Mouse (Mus musculus) embryonic facial prominence, embryonic 14.5 days (tissue): Measurements from ENCODE around the gene Fam92b. TPM values are rescaled to one million over a fixed set of nuclear protein-coding genes. Genes with fewer than 3 reads are reported as not detected.

ENCODE experiments used
- ATAC-seq: fragments of 200-750 bp; cut with Nextera tagmentation; 2 replicates; pipeline ENCODE4 v1.8.0; 2017; ENCODE audit warnings: low read depth, moderate number of reproducible peaks, moderate TSS enrichment
- DNase-seq: peaks from one replicate; pipeline ENCODE4 v3.0.0-alpha.2; 2015; ENCODE audit warnings: low spot score
- H3K27ac ChIP-seq: fragments of 300-500 bp; sonication (generic); replicated peaks from 2 replicates; pipeline ENCODE4 v1.5.1; 2014; ENCODE audit warnings: low read depth, mild to moderate bottlenecking, low read length, moderate library complexity
- H3K27me3 ChIP-seq: fragments of 300-500 bp; sonication (generic); replicated peaks from 2 replicates; pipeline ENCODE4 v1.6.1; 2014; ENCODE audit warnings: low read length; ENCODE audit not compliant: control insufficient read depth, insufficient read depth
- H3K36me3 ChIP-seq: fragments of 300-500 bp; sonication (generic); 2 replicates; pipeline ENCODE4 v1.6.1; 2014; ENCODE audit warnings: low read length, mixed read lengths; ENCODE audit not compliant: control insufficient read depth, insufficient read depth
- H3K4me1 ChIP-seq: fragments of 300-500 bp; sonication (generic); 2 replicates; pipeline ENCODE4 v1.6.1; 2014; ENCODE audit warnings: antibody characterized with exemption, low read length; ENCODE audit not compliant: control insufficient read depth, insufficient read depth
- H3K4me2 ChIP-seq: fragments of 300-500 bp; sonication (generic); 2 replicates; pipeline ENCODE4 v1.6.1; 2014; ENCODE audit warnings: low read depth, mild to moderate bottlenecking, low read length, moderate library complexity, mixed read lengths
- H3K4me3 ChIP-seq: fragments of 300-500 bp; sonication (generic); 2 replicates; pipeline ENCODE4 v1.5.1; 2014; ENCODE audit warnings: low read depth, mild to moderate bottlenecking, low read length
- H3K9ac ChIP-seq: fragments of 300-500 bp; sonication (generic); 2 replicates; pipeline ENCODE4 v1.6.1; 2014; ENCODE audit warnings: low read depth, mild to moderate bottlenecking, low read length, moderate library complexity, mixed read lengths
- H3K9me3 ChIP-seq: fragments of 300-500 bp; sonication (generic); 2 replicates; pipeline ENCODE4 v1.6.1; 2016; ENCODE audit warnings: low read length; ENCODE audit not compliant: control insufficient read depth
- WGBS: fragments of 180-500 bp; shearing (Covaris S2); extraction: QIAGEN DNeasy Blood & Tissue Kit; methylation state at CpG from one replicate; pipeline ENCODE4 v1.1.7; 2014; 5-methylcytosine and 5-hydroxymethylcytosine counted together
- polyA plus RNA-seq: library from polyadenylated mRNA; unstranded; fragments of >200 nt; fragmentation: Nextera tagmentation; extraction: Ambion mirVana; gene quantifications from 2 replicates; pipeline ENCODE4 v1.2.1, GENCODE M21; 2014

The Fam92b gene
- polyA plus RNA-seq, result 2.4 and 3.5 TPM in 2 replicates

DNA sequence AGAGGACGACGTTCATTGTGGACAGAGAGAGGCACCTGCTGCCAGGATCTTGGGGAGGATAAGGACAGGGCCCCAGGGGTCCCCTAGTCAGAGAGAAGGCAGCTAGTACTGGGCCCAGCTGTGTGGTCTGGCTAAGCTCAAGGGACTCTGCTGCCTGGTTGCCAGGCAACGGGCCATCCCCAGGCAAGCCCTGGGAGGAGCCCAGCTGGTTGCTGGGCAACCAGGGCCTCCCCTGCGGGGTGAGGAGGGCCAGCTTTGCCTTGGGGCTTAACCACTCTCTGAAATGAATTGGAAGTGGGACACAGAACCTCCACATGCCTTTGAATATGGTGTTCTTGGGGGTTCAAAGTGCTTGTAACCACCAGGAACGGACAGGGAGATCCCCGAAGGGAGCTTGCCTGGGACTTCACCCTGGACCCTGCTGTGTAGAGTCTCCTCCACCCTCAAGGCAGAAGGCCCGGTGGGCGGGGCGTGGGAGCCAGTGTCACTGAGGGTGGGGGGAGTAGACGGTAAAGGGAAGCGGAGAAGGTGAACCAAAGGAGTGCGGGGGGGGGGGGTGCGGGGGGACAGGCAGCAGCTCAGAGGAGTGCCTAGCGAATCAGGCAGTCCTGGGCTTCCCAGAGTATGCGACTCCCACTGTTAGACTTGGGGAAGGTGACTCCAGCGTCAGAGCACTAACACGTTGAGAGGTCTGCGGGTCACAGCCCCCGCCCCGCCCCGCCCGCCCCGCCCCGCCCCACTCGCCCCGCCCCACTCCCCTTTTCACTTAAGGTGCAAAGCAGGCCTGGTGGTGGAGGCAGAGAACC is at the start of gene Fam92b:
Gene Fam92b (minus strand): TSS at position 149 of the 806 bp plus-strand sequence.
- Histone ChIP-seq H3K4me2 (peak within 1 kb of the TSS; percentile 52), H3K4me1 (peaks cover 17% of the 10 kb centered on the region), H3K9me3 (no peaks in the 10 kb centered on the region), H3K36me3 (no peaks in the 10 kb centered on the region), H3K27me3 (peaks cover 8% of the 10 kb centered on the region), H3K27ac (no peak within 1 kb of the TSS; the same call in 1 of the 2 replicates), H3K9ac (peak within 1 kb of the TSS; percentile 15), H3K4me3 (peak within 1 kb of the TSS; percentile 11; the same call in 1 of the 2 replicates)
- ATAC-seq, result peak; percentile 91
- 4% methylated on average over 9 of the region's 26 CpGs for WGBS
- peak; percentile 95 for DNase-seq

DNA sequence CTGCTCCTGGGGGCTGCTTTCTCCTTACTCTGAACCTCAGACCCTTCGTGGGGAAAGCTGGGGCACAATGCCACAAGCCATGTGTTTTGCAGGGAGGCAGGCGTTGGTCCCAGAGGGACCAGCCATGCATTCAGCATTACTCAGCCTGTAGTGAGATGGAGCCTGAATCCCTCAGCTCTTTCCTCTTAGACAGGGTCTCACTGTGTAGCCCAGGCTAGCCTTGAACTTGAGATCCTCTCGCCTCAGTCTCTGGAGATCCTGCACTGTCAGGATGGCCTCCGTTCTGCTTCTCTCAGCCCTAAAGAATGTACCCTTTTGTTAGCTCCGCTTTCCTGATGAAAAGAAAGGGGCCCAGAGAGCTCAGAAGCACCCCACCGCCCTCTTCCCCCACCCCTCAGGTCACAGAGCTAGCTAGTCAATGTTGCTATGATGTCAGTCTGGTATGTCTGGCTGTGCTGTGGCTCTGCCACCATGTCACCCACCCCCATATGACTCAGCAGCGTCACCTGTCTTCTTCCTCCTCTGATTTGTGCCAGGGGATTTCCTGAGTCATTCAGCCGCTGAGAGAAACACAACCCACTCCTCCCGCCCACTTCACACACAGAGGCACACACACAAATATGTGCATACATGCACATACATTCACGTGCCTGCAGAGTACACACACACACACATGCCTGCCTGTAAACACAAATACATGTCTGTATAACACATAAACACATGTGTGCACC is 48.3 kb upstream of the Fam92b start:
- H3K4me1 ChIP-seq, result peaks cover 43% of the 10 kb centered on the region
- peak overlapping the region; percentile 17; the same call in 1 of the 2 replicates for H3K27ac ChIP-seq
- 37% methylated on average over 10 of the region's 10 CpGs for WGBS
- H3K4me3 ChIP-seq, result no peak overlapping the region
- peak overlapping the region; percentile 3; the same call in 1 of the 2 replicates for H3K9ac ChIP-seq
- H3K9me3 ChIP-seq, result no peaks in the 10 kb centered on the region
- H3K36me3 ChIP-seq, result no peaks in the 10 kb centered on the region
- H3K4me2 ChIP-seq, result no peak overlapping the region
- ATAC-seq (no peak), DNase-seq (peak; percentile 70)
- no peaks in the 10 kb centered on the region; the same call in 1 of the 2 replicates for H3K27me3 ChIP-seq

DNA sequence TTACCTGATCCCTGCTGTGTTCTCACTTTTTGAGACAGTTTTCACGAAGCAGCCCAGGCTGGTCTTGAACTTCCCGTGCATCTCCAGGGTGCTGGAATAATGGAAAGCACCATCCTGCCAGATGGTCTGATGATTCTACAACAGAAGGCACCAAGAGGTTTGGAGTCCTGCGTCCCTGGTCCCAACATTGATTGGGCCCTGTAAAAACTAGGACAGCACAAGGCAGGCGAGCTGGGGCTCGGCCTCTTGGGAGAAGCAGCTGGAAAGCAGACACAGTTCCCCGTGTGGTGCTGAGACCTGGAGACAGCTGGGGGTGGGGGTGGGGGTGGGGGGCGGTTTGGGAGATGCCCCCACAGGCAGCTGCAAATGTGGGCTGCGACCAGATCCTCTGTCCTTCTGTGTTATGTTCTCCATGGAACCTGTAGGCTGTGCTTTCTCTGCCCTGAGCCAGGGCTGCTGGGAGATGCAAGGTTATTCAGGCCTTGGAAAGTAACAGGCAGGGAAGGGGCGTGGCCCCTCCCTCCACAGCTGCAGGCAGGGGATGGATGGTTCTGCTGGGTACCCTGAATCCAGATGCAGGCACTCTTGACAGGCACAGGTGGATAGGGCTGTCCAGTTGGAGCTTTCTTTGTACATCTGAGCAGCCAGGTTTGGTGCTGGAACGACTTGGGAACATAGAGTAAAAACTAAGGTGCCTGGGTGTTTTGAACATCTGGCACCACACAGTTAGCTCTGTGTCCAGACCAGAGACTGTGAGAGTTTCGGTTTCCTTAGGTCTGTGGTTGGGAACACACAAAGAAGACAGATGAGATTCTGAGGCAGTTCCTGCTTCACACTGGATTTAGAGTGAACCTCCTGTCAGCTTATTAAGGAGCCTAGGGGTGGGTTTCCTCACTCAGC is 47.5 kb upstream of the Fam92b start:
- peak overlapping the region; percentile 3; the same call in 1 of the 2 replicates for H3K9ac ChIP-seq
- H3K4me3 ChIP-seq, result no peak overlapping the region
- no peaks in the 10 kb centered on the region for H3K36me3 ChIP-seq
- DNase-seq (no peak), ATAC-seq (no peak)
- H3K4me1 ChIP-seq, result peaks cover 37% of the 10 kb centered on the region
- H3K9me3 ChIP-seq, result no peaks in the 10 kb centered on the region
- peak overlapping the region; percentile 17 for H3K27ac ChIP-seq
- H3K27me3 ChIP-seq, result no peaks in the 10 kb centered on the region; the same call in 1 of the 2 replicates
- 48% methylated on average over 9 of the region's 11 CpGs for WGBS
- H3K4me2 ChIP-seq, result no peak overlapping the region

GRCm38 (mm10) chr8:120222548-120222947 is 45.3 kb upstream of the Fam92b start:
- no peak for ATAC-seq
- 55% methylated on average over 11 of the region's 11 CpGs for WGBS
- H3K4me1 ChIP-seq, result peaks cover 33% of the 10 kb centered on the region

DNA sequence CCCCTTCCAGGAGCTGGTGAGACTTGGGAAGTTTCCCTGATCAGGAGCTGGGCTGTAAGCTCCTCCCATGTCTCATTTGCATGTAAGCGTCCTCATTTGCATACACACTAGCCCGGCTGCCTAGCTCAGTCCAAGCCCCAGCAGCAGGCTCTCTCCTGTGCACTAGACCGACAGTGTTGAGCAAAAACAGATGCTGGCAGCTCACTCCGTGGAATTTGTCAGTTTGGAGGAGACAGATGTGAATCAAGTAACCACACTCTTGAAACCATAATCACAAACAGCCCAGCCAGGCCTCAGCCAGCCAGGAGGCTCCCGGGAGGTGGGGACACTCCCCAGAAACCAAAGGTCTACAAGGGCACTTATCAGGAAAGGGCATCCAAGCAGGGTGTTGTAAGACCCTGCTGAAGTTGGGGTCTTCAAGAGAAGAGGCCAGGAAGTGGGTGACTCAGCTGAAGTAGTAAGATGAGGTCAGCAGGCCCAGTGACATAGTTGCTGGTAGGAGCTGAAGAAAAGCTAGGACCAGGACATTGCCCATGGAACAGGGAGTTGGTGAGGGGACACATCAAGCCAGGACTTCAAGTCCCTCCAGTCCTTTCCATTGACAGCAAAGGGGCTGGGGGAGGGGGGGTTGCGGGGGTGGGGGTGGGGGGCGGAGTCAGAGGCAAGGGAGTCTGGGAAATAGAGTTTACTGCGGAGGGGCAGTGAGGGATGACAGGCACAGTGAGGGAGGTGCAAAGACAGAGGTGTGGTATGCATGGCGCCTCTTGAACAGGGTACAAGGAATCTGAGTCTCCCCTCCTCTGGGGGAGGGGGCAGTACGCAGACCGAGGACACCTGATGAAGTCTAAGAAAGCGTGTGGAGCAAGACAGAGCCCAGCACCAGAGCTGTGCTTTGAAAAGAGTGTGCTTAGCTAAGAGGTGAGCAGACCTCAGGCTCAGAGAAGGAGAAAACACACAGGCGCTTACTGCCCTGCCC is 39.9 kb upstream of the Fam92b start:
- DNase-seq (peak; percentile 97), ATAC-seq (peak; percentile 87)
- Histone ChIP-seq H3K36me3 (no peaks in the 10 kb centered on the region), H3K4me3 (no peak overlapping the region), H3K27me3 (no peaks in the 10 kb centered on the region), H3K9ac (no peak overlapping the region), H3K4me2 (peak overlapping the region; percentile 35), H3K27ac (peak overlapping the region; percentile 85), H3K4me1 (peaks cover 29% of the 10 kb centered on the region), H3K9me3 (no peaks in the 10 kb centered on the region)
- 16% methylated on average over 11 of the region's 13 CpGs for WGBS

More at GRCm38 (mm10) chr8:120222548-120222947, 45.3 kb upstream of the Fam92b start:
- H3K27me3 ChIP-seq, result no peaks in the 10 kb centered on the region
- no peak for DNase-seq
- H3K9ac ChIP-seq, result no peak overlapping the region
- H3K36me3 ChIP-seq, result no peaks in the 10 kb centered on the region
- no peak overlapping the region for H3K27ac ChIP-seq
- H3K4me3 ChIP-seq, result no peak overlapping the region
- H3K4me2 ChIP-seq, result no peak overlapping the region
- no peaks in the 10 kb centered on the region for H3K9me3 ChIP-seq

DNA sequence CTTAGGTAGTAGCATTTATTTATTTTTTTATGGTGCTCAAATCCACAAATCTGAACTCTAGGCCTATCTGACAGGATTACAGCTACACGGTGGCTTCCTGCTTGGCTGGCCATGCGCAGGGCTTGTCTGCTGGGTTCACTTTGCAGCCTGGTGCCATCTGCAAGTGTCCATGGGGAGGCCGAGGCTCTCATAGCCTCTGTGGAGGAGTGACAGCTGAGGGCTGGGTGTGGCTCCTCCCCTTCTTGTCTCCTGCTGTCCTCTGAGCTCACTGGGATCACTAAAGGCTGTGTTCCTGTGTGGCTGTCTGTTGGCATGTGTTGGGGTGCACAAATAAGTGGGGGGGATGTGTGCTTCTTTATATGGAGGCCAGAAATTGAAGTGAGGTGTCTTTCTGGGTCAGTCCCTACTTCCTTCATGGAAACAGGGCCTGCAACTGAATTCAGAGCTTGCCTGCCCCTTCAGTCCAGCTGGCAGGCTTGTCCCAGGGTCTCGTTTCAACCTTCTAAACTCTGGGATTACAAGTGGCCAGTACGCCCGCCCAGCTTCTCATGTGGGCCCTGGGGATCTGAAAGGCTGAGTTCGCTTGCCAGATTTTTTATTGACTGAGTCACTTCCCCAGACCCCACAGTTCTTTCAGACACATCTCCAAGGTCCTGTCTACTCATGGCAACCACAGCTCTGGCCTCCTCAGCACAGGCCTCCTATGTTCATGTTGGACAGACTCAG is 38.3 kb upstream of the Fam92b start:
- DNase-seq (peak; percentile 70), ATAC-seq (0 out of 2 replicates have a peak, but pooled peaks have one; percentile 23)
- no peak overlapping the region for H3K4me3 ChIP-seq
- peaks cover 38% of the 10 kb centered on the region for H3K4me1 ChIP-seq
- WGBS, result 34% methylated on average over 7 of the region's 7 CpGs
- H3K36me3 ChIP-seq, result no peaks in the 10 kb centered on the region
- H3K9me3 ChIP-seq, result no peaks in the 10 kb centered on the region
- peak overlapping the region; percentile 85 for H3K27ac ChIP-seq
- no peak overlapping the region for H3K4me2 ChIP-seq
- H3K27me3 ChIP-seq, result no peaks in the 10 kb centered on the region
- 0 out of 2 replicates have a peak overlapping the region, but pooled peaks have one; percentile 34 for H3K9ac ChIP-seq

- H3K27me3 ChIP-seq, result no peaks in the 10 kb centered on the region
- no peak overlapping the region for H3K27ac ChIP-seq
- no peak overlapping the region for H3K9ac ChIP-seq
- WGBS, result 77% methylated on average over 5 of the region's 5 CpGs
- ATAC-seq (no peak), DNase-seq (peak; percentile 61)
- H3K4me1 ChIP-seq, result peaks cover 42% of the 10 kb centered on the region
- no peak overlapping the region for H3K4me2 ChIP-seq
- H3K9me3 ChIP-seq, result no peaks in the 10 kb centered on the region
- no peaks in the 10 kb centered on the region for H3K36me3 ChIP-seq
- no peak overlapping the region for H3K4me3 ChIP-seq
Measured at GRCm38 (mm10) chr8:120213939-120214338, 36.7 kb upstream of the Fam92b start.
